Mouse (Mus musculus) ES-E14 (cell line): Measurements from ENCODE around the gene Lypd6.

Source experiments
- CHD2 ChIP-seq: IDR thresholded peaks from 2 replicates; pipeline ENCODE4 v1.6.1; 2014; ENCODE audit warnings: mild to moderate bottlenecking, low read depth, low read length, inconsistent platforms
- HCFC1 ChIP-seq: IDR thresholded peaks from 2 replicates; pipeline ENCODE4 v1.6.1; 2012; ENCODE audit warnings: low read length, inconsistent platforms, borderline replicate concordance; ENCODE audit not compliant: insufficient read depth
- ZNF384 ChIP-seq: IDR thresholded peaks from 2 replicates; pipeline ENCODE4 v1.6.1; 2012; ENCODE audit warnings: low read depth, low read length, inconsistent platforms

DNA sequence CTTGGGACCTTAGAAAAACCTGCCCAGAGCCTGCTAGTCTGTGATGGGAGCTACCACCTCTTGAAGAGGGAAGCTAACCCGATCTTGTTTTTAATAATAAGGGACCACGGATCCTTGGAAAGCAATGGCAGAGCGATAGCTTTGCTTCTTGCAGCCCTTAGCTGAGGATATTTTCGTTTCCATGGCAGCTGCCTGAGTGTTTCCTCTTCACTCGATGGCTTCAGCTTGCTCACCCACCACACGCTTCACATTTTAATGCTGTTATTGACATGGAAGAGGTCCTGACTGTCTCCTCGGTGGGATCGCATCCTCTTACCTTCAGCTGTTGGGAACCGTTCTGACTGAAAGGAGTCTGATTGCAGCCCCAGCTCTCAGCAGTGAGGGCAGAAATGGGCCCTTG, 54.6 kb downstream of the Lypd6 start:
- TF ChIP-seq ZNF384 (no peak), CHD2 (no peak), HCFC1 (no peak)
